Mouse (Mus musculus) layer of hippocampus, postnatal 10 days (tissue): ENCODE measurements around the gene Dnajc2. TPM values are rescaled to one million over a fixed set of nuclear protein-coding genes. Genes with fewer than 3 reads are reported as not detected.
A peak's percentile ranks its signal among the peaks of the same experiment; 100 is the strongest.
"Not testable (repeated sequence)": the region's sequence is repeated elsewhere in the genome, so short reads cannot be mapped to it uniquely, and the experiment has no call there.

Source experiments
- DNase-seq, 2 experiments: peaks; one replicate each; pipeline ENCODE4 v3.0.0; 2021; ENCODE audit warnings: low spot score in 2 of 2
- total RNA-seq, 2 experiments: library from RNA; stranded (reverse); gene quantifications; 2 replicates each; pipeline ENCODE4 v1.2.3; 2021

The Dnajc2 gene
- total RNA-seq, 2 experiments from 2014 or later = 38.4 to 41.8 TPM

- no peak for DNase-seq
Observed at GRCm38 (mm10) chr5:21744651-21745050, 40.4 kb downstream of the Dnajc2 start.

GRCm38 (mm10) chr5:21743606-21744005 is 41.4 kb downstream of the Dnajc2 start:
- no peak for DNase-seq

- no peak for DNase-seq
Observed at GRCm38 (mm10) chr5:21739881-21740280, 45.2 kb downstream of the Dnajc2 start.

GRCm38 (mm10) chr5:21739120-21739519 is 45.9 kb downstream of the Dnajc2 start:
- no peak for DNase-seq

- DNase-seq = no peak
Observed at GRCm38 (mm10) chr5:21737620-21738019, 47.4 kb downstream of the Dnajc2 start.

GRCm38 (mm10) chr5:21736956-21737585 is 48.0 kb downstream of the Dnajc2 start, which contains the start of gene Pmpcb:
TSS of gene Pmpcb (plus strand) at chr5:21737141.
- DNase-seq = peak; percentile 91 to 92

GRCm38 (mm10) chr5:21736046-21736445 is 49.0 kb downstream of the Dnajc2 start:
- DNase-seq = no peak

- DNase-seq = peak; percentile 73
Observed at GRCm38 (mm10) chr5:21735584-21735983, 49.5 kb downstream of the Dnajc2 start.

- DNase-seq = no peak
Observed at GRCm38 (mm10) chr5:21735100-21735499, 50.0 kb downstream of the Dnajc2 start.

GRCm38 (mm10) chr5:21732930-21733329 is 52.1 kb downstream of the Dnajc2 start:
- peak; percentile 71 to 76 for DNase-seq

- no peak for DNase-seq
Observed at GRCm38 (mm10) chr5:21732177-21732911, 52.7 kb downstream of the Dnajc2 start.

GRCm38 (mm10) chr5:21729107-21729506 is 55.9 kb downstream of the Dnajc2 start:
- DNase-seq = no peak

GRCm38 (mm10) chr5:21724872-21725271 is 60.2 kb downstream of the Dnajc2 start:
- DNase-seq = no peak

- no peak for DNase-seq
Observed at GRCm38 (mm10) chr5:21724427-21724826, 60.6 kb downstream of the Dnajc2 start.

GRCm38 (mm10) chr5:21719209-21719608 is 65.8 kb downstream of the Dnajc2 start:
- DNase-seq = no peak

- no peak for DNase-seq
Observed at GRCm38 (mm10) chr5:21718546-21718945, 66.5 kb downstream of the Dnajc2 start.

GRCm38 (mm10) chr5:21717165-21717715 is 67.8 kb downstream of the Dnajc2 start:
- DNase-seq = no peak

GRCm38 (mm10) chr5:21714447-21714846 is 70.6 kb downstream of the Dnajc2 start:
- no peak for DNase-seq

- no peak for DNase-seq
Observed at GRCm38 (mm10) chr5:21712127-21712715, 72.8 kb downstream of the Dnajc2 start.

GRCm38 (mm10) chr5:21708011-21708410 is 77.0 kb downstream of the Dnajc2 start:
- not testable (repeated sequence) for DNase-seq
